Mouse (Mus musculus): ENCODE data around the gene Mat2a. TPM values are rescaled to one million over a fixed set of nuclear protein-coding genes. Genes with fewer than 3 reads are reported as not detected.
"Not testable (repeated sequence)": the region's sequence is repeated elsewhere in the genome, so short reads cannot be mapped to it uniquely, and the experiment has no call there.

The Mat2a gene
- total RNA-seq (2021), result 100 to 1,000 TPM; 186 to 202 TPM
- long read RNA-seq, experiment 1, transcript Mat2a-201 (9 exons, 2,804 nt), result major isoform, 219 of 294 reads
- long read RNA-seq, experiment 1, transcript Mat2a-202 (8 exons, 3,387 nt), result minor isoform, 53 of 294 reads
- long read RNA-seq, experiment 1, partial matches to known transcripts, result 8 of 294 reads
- long read RNA-seq, experiment 1, other reads (novel, unspliced or antisense), result 13 of 294 reads
- long read RNA-seq, experiment 2, transcript Mat2a-202 (8 exons, 3,387 nt), result minor isoform, 36 of 240 reads
- long read RNA-seq, experiment 2, transcript Mat2a-201 (9 exons, 2,804 nt), result major isoform, 185 of 240 reads
- long read RNA-seq, experiment 2, partial matches to known transcripts, result 6 of 240 reads
- long read RNA-seq, experiment 2, other reads (novel, unspliced or antisense), result 12 of 240 reads

DNA sequence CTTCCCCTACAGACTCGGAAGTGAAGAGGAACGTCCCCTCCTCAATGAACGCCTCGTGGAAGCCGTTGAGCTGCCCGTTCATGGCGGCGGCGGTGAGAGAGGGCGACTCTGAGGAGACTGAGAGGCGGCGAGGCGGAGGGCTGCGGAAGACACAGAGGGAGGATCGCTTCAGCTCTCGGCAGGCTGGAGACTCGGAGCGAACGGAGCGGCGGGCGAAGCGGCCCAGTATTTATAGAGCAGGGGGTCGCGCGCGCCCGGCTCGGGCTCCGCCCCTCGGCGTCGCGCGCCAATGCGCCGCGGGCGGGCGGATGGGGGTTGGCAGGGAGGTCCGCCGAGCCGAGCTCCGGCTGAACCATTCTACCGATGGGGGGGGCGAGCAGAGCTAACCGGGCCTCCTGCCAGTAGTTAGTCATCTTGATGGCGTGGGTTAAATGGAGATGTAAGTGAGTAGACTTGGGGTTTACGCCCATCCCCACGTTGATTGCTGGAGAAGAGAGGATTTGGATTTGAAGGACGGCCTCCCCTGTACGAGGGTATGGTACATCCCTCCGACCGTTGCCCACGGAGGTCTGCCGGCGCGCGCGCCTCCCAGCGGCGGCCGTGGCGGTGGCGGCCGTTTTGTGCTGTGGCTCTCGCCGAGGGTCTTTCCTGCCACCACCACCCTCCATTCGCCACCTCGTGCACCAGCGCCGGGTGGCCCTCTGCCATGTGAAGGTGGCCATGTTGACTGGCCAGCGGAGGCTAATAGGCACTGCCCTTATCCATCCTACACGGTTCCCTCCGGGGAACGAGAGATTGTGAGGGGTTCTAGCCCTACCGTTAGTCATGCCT is at the start of gene Mat2a:
Mat2a (minus strand) TSS at position 204 of the 831 bp plus-strand sequence.
- DNase-seq, result peak; percentile 96 to 97
- intact Hi-C loops (cut with DNase I), result loop anchor here (2.0 to 5.0 kb wide), 4 partner anchors 38 to 95 kb away; no protein-coding TSS in a partner anchor

DNA sequence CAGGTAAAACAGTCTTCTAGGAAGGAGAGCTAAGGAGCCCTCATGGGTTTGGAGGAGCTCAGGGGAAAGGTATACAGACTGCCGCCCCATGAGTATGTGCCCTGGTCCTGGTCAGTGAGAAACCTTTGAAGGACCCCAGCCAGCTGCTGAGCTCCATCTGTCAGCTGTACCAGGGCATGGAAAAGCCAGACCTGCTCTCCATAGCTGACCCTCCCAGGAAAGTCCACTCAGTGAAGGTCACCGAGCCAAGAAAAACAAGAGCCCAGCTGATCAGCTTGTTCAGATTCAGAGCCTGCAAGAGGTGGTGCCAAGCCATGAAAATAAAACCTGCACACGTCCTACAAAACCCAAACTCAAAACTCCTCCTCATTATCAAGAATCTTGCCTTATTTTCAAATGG is 49.5 kb upstream of the Mat2a start:
- peak; percentile 27 to 56 for DNase-seq
- intact Hi-C loops (cut with DNase I), result no loop called here

DNA sequence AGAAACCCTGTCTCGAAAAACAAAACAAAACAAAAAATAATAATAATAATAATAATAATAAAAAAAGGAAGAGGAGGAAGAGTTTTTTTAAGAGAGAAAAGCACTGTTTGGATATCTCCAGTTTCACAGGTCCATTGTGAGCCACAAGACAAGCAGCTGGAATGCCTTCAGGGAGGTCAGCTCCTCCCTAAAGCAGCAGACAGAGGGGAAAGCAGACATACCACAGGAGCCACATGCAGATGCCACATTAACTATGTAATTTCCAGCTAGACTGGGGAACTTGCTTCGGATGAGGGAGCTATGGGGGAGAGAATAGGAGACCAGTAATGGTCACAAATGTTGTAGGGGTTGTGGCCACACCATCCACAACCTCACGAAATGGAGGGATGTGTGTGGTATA is 47.9 kb upstream of the Mat2a start:
- intact Hi-C loops (cut with DNase I), result no loop called here
- DNase-seq, result no peak

DNA sequence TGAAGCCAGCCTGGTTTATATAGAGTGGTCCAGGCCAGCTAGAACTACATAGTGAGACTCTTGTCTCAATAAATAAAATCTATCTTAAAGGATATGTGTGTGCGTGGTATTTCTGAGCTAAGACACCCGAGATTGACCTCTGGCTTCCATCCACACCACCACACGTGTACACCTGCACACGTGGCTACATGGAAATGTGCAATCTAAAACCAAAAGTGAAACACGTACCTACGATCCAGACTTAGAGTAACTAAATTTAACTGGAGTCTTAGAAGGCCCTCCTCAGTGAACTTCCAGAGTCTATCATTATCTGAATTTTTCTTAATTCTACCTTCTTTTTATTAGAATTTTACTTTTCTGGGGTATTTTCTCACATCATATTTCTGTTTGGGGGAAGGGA is 46.9 kb upstream of the Mat2a start:
- DNase-seq, result no peak
- intact Hi-C loops (cut with DNase I), result no loop called here

DNA sequence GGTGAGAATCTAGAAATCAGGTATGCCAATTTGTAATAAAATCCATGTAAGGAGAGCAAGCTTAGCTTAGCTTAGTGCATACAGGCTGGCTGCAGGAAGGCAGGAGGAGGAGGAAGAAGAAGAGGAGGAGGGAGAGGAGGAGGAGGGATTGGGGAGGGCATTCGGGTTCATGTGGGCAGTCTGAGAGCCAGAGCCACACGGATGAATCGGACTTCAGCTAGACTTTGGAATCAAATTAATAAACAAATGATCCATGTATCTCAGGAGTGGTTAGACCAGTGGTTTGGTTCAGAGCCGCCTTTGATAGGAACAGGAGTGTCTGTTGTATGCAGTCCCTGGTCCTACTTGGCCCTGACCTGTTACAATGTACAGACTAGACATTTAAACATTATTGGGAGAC is 45.5 kb upstream of the Mat2a start:
- intact Hi-C loops (cut with DNase I), result no loop called here
- no peak for DNase-seq

DNA sequence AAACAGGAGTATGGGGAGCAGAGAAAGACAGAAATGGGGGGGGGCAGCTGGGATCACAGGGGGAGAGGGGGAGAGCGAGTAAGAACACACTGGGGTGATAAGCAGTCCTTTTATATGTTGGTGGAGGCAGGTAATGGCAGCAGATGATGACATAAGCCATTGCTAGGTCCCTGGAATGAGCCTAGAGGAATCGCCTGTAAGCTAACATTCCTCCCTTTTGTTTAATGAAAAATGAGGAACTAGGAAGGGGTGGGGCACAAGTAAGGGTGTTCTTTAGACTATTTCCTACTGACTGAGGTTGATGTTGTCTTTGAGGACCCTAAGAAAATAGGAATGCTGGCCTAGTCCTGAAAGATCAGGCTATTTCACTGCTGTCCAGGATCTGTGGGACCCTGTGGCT is 42.8 kb upstream of the Mat2a start:
- intact Hi-C loops (cut with DNase I), result no loop called here
- DNase-seq, result no peak

DNA sequence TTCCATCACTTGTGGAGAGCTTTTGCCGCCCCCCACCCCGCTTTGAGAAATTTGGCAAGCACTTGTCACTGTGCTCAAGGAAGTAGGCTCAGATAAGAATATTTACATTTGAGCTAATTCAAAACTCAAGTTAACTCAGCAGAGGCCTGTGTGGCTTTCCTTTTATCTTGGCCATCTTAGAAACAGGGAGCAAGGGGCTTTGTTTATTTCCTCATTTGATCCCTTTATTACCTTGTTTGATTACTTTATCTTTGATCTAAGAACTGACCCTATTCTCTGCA is 41.0 kb upstream of the Mat2a start:
- DNase-seq, result no peak
- intact Hi-C loops (cut with DNase I), result no loop called here

DNA sequence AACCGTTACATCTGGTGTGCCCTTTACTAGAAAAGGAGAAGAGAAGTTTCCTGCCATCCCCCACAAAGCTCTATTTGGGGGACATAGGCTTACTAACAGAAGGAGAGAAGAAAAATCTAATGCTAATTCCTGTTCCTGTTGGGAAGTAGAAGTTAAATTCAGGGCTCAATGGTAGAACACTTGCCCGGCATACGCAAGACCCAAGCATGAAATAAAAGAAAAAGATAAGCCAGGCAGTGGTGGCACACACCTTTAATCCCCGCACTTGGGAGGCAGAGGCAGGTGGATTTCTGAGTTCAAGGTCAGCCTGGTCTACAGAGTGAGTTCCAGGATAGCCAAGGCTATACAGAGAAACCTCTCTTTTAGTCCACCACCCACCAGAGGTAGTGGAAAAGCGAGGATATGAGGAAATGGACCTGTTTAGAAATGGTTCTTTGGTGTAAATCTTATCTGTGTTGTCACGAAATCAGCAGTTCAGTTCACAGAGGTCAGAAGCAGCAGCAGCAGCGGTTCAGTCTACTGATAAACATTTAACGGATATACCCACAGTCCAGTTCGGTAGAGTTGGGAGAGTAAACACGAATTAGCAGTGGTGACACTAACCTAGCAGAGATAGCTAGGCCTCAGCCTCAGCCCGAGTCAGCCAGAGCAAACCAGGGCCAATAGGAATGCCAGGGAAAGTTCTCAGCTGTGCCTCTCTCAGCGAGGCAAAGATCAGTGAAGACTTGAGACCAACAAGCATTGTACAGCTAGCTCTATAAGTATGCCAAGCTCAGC is 40.5 kb upstream of the Mat2a start:
- no peak for DNase-seq
- intact Hi-C loops (cut with DNase I), result loop anchor here (5.0 kb wide), 1 partner anchor 38 kb away; no protein-coding TSS in a partner anchor

DNA sequence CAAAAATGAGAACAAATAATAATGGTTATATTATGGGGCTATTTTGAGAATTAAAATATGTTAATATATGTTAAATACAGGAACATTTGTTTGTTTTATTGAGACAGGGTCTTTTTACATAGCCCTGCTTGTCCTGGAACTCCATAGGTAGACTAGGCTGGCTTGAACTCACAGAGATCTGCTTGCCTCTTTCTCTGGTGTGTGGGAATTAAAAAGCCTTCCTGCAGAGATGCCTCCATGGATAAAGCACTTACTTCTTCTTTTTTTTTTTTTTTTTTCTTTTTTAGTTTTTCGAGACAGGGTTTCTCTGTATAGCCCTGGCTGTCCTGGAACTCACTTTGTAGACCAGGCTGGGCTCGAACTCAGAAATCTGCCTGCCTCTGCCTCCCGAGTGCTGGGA is 39.3 kb upstream of the Mat2a start:
- intact Hi-C loops (cut with DNase I), result loop anchor here (5.0 kb wide), 1 partner anchor 36 kb away; no protein-coding TSS in a partner anchor
- DNase-seq, result not testable (repeated sequence)

DNA sequence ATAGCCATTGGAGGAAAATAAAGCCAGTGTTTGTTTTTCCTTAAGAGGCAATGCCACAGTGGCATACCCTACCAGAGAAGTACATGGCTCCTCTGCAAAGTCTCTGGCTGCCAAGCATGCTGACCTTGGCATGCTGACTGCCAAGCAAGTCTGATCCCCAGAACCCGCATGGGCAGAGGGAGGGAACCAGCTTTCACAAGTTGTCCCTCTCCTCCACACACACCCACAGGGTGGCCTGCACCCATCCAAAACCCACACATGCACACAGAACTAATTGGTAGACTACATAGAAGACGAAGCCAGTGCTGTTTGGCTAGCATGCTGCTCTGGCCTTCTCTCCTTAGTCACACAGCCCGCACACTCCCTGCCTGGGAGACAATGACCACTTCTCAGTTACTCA is 38.3 kb upstream of the Mat2a start:
- no peak for DNase-seq
- intact Hi-C loops (cut with DNase I), result loop anchor here (5.0 kb wide), 1 partner anchor 35 kb away; no protein-coding TSS in a partner anchor

DNA sequence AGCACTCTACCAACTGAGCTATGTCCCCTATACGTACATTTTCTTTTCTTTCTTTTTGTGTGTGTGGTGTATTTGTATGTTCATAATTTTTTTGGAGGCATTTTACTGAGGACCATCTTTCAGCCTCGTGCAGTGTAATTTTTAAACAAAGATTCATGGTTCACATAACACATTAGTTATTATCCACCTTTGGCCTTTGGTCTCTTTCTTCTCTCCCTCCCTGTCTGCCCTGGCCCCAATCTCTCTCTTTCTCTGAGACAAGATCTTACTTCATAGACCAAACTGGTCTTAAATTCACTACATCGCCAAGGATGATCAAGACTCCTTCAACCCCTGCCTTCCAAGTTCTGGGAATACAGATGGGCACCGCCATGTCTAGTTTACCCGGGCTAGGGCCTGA is 37.5 kb upstream of the Mat2a start:
- no peak for DNase-seq
- intact Hi-C loops (cut with DNase I), result loop anchor here (5.0 kb wide), 1 partner anchor 35 kb away; no protein-coding TSS in a partner anchor

DNA sequence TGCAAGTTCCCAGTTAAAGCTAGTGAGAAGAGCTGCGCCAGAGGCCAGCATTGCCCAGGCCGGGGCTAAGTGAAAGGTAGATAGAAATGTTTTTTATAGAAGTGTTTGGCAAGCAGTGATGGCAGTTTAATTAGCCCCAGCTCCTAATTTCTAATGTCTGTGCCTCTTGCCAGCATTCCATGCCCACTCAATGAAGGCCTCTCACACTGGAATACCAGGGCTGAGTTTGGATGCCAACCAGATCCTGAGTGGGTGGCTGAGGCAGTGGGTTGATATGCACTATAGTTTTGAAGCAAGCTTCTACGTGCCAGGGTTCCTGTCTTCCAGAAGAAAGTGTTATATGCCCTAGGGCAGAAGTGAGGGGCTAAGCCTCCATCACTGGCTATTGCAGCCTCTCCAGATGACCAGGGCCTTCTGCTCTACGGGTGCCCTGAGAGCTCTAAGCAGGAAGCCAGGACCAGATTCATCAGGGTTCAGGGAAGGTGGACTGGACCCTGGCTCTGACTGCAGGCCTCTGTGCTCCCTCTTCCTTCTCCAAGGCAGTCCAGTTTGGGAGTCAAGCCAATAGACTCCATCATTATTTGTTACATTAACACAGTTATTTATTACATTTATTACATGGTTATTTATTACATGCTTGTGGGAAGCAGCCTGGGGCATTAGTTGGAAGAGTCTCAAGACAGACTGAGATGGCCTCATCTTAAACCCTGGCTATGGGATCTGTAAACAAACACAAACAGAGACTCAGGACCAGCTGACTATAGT is 36.0 kb upstream of the Mat2a start:
- DNase-seq, result peak in 1 of 2 experiments; percentile 41
- intact Hi-C loops (cut with DNase I), result loop anchor here (5.0 kb wide), 1 partner anchor 33 kb away; no protein-coding TSS in a partner anchor

DNA sequence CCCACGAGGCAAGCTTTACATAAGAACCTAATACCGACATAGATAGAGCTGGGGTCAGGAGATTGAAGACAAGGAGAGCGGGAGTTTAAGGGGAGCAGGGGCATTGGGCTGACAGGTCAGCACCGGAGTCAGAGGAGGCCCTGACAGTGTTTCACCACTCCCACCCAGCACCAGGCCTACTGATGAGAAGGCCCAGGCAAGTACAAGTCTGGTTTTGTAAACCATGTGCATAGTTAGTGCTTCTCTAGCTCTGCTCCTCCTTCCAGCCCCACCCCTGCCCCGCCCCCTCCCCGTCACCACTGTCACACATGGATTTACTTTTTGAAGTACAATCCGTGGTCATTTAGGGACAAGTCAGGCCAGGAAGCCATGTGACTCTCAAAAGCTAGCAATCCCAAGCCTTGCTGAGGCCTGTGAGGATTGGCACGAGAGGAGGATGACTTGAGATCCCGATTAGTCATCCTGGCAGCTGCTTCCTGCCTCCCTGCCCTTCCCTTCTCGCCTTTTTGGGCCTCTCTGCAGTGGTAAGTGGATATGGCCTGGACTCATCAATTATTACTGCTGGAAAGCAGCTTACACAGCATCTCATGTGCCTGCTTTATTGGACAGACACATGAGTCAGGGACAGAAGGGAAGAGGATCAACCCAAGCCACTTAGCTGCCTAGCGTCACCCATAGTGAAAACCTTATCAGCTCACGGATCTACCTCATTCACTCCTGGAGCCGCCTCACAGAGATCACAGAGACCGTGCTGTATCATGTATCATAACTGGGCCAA is 34.1 kb upstream of the Mat2a start:
- DNase-seq, result peak; percentile 45 to 64
- intact Hi-C loops (cut with DNase I), result no loop called here

DNA sequence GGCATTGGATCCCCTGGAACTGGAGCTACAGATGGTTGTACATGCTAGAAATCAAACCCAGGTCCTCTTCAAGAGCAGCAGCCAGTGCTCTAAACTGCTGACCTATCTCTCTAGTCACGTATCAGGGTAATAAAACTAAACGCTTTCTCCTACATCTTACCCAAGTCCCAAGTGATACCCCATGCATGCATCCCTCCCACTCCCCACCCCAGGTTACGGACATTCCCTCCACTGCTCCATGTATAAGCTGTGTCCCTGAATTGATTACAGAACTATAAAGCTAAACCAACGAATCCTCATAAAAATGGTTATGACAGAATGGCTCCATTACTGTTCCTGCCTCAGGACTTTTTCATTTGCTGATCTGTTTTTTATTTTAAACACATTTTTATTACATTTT is 26.8 kb upstream of the Mat2a start:
- no peak for DNase-seq
- intact Hi-C loops (cut with DNase I), result no loop called here

DNA sequence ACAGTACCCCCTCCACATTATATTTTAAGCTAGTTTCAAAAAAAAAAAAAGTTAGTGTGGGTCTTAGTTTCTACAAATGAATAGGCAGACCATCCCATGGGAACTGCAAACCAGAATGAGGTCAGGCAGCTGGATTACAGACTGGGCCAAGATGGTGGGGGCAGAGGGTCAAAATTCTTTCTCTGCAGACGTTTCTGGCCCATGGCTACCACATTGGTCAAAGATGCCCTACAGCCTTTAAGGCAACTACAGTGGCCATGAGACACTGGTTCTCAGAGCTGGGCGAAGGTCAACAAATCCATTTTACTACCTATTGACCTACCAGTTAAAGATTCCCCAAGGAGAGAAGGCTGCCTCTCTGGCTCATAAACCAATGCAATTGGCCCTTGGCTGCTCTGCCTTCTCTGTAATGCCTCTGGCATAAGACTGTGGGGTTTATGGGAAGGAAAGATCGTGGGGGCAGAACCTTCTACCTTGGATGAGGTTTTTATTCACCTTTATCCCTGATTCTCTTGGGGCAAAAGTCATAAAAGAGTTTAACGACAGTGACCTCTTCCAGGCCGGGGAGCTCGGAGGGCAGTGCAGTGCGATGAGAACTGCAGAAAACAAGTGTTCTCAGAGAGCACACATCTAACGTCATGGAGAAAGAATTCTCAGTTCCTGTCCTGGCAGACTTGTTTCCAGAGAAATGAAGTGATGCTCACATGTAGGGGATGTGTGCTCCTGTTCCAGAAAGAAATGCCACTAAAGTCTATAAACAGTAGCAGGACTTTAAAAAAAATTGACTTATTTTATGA is 26.2 kb upstream of the Mat2a start:
- DNase-seq, result peak; percentile 24 to 49
- intact Hi-C loops (cut with DNase I), result no loop called here

DNA sequence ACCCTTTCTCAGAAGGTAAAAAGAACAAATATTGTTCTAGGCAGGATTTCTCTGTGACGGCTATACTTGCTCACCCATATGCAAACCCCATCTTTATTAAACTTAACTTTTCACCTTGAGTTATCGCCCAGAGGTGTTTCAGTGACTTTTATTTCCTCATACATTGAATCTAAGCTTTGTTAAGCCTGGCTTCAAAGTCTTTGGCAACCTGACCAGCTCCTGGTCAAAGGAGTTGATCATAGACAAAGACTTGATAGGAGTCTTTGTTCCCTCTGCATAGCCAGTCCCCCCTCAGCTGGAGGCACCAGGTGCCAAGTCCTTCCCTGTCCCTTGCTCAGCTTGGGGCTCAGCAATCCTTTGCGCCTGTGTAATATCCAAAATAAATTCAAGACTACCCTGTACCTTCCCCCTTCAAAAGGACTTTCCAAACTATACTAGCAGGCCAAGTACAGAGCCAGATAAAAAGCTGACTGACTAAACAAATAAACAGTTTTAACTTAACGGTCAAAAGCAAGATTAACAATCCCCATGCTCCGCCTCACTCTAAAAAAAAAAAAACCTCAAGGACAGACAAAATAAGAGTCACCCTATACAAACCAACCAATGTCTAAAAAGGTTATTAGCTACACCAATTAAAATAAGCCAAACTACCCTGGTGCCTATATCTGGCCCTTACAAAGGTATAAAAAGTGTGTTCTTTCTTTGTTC is 23.3 kb upstream of the Mat2a start:
- DNase-seq; intact Hi-C loops (cut with DNase I): not testable (repeated sequence)

DNA sequence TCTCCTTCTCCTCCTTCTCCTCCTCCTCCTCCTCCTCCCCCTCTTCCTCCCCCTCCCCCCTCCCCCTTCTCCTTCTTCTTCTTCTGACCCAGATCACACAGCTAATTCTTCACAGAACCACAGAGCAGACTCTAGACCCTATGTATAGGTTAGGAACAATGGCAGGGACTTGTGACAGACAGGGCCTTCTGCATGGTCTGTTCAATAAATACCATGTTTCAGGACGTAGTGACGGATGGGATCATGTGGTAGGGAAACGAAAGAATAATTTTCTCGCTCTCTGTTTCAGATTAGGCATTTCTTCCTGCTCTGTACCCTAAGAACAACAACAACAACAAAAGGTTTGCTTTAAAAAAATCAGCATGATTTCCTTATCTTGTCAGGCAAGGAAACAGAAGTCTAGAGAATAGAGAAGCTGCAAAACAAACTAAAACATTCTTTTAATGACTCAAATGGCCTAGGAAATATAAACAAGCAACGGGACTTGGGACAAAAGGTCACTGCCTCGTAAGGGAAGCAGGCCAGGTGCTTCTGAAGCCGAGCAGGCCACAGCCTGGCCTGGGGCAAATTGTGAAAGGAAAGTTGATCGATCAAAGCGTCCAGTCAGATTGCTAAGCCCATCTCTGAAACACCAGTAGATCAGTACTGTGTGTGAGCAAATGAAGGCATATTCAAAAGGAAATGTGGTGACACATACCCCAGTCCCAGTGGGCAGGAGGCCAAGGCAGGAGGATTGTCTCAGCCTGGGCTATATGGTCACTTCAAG is 20.9 kb upstream of the Mat2a start:
- intact Hi-C loops (cut with DNase I), result no loop called here

More for the DNA sequence above, 20.9 kb upstream of the Mat2a start:
- DNase-seq, result peak in 1 of 2 experiments; percentile 24

All from heart, postnatal 14 days (tissue).